Mouse (Mus musculus): Measurements from ENCODE around the gene Sspo. TPM values are rescaled to one million over a fixed set of nuclear protein-coding genes. Genes with fewer than 3 reads are reported as not detected.

The Sspo gene
- total and polyA plus RNA-seq, 3 experiments, result 0.08 to 0.42 (median 0.17) TPM

DNA sequence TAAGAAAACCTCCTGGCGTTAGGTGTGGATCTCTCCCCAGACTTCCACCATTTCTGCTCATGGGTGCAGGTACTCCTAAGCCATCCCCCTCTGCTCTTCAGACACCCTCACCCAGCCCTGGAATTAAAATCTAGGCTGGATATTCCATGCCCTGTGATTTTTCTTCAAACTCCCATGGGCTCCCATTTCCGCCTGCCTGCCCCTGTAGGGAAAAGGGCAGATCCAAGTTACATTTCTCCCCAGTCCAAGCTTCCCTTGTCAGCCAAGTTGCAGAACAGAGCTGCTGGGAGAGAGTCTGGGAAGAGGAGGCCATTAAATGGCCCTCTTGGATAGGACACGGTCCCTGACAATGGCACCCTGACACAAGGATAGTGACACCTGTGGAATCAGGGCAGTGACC is 1.8 kb upstream of the Sspo start:
- dilution Hi-C loops (cut with MboI; ENCODE audit: extremely low pct_ligation_motif_present, extremely low pct_unique_long_range_greater_than_20kb, low sequenced_read_pairs), result no loop called here
- H3K79me2 ChIP-seq (replicated peaks; ENCODE audit: control insufficient read depth, extremely low read depth, insufficient read depth, poor library complexity, severe bottlenecking), result no peaks in the 10 kb centered on the region
- TF ChIP-seq EP300 (IDR thresholded peaks at IDR 0.05; ENCODE audit: low read length), result no peak
- TF ChIP-seq ZMIZ1 (IDR thresholded peaks at IDR 0.05; ENCODE audit: low read depth, low read length), result no peak
- peaks cover 2 to 14% of the 10 kb centered on the region in 2 experiments for H3K36me3 ChIP-seq (replicated peaks in 1 of 2; ENCODE audit: control insufficient read depth in 1 of 2, insufficient read depth in 1 of 2, low read length in 1 of 2)
- no peak for DNase-seq (ENCODE audit: extremely low read depth)
- no peak overlapping the region for H3K4me3 ChIP-seq (replicated peaks in 1 of 3; ENCODE audit: low read depth in 2 of 3, low read length in 2 of 3, poor library complexity in 1 of 3)
- no peaks in the 10 kb centered on the region for H3K27me3 ChIP-seq (replicated peaks)
- H3K4me2 ChIP-seq (ENCODE audit: insufficient read depth, low read depth, poor library complexity, severe bottlenecking), result peak overlapping the region; percentile 89; the same call in 1 of the 2 replicates
- no peak overlapping the region for H3K27ac ChIP-seq (ENCODE audit: insufficient read depth, low read depth)
- peaks cover 18 to 53% of the 10 kb centered on the region in 2 experiments for H3K4me1 ChIP-seq (ENCODE audit: control insufficient read depth in 1 of 2, insufficient read depth in 2 of 2)
- in situ Hi-C loops (cut with MboI; ENCODE audit: low pct_ligation_motif_present, low pct_unique_long_range_greater_than_20kb, low sequenced_read_pairs), result no loop called here
- no peak overlapping the region for H3K9ac ChIP-seq (ENCODE audit: insufficient read depth, low read depth)
- H3K9me3 ChIP-seq (replicated peaks; ENCODE audit: low read length), result peaks cover 13% of the 10 kb centered on the region

DNA sequence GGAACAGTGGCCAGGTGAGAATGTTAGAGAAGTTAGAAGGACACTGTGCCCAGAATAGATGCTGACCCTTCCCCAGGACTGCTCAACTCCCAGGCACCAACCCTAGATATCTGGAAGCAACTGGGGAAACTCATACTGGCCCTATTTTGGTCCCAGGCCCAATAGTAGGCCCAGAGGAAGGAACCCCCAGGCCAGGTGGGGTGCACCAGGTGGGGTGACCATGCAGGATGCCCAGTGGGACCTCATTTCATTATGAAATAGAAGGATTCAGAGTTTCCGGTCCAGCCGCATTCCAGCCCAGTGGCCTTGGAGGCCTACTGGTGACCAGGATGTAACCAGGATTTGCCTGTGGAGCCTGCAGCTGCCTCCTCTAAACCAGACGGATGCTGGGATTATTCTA is 1.1 kb upstream of the Sspo start:
- in situ Hi-C loops (cut with MboI; ENCODE audit: low pct_ligation_motif_present, low pct_unique_long_range_greater_than_20kb, low sequenced_read_pairs) (no loop called here), dilution Hi-C loops (cut with MboI; ENCODE audit: extremely low pct_ligation_motif_present, extremely low pct_unique_long_range_greater_than_20kb, low sequenced_read_pairs) (no loop called here)
- DNase-seq (ENCODE audit: extremely low read depth), result no peak
- Histone ChIP-seq H3K27me3 (replicated peaks) (no peaks in the 10 kb centered on the region), H3K4me2 (ENCODE audit: insufficient read depth, low read depth, poor library complexity, severe bottlenecking) (no peak overlapping the region), H3K36me3 (replicated peaks in 1 of 2; ENCODE audit: control insufficient read depth in 1 of 2, insufficient read depth in 1 of 2, low read length in 1 of 2) (peaks cover 0 to 8% of the 10 kb centered on the region in 2 experiments), H3K9ac (ENCODE audit: insufficient read depth, low read depth) (no peak overlapping the region), H3K9me3 (replicated peaks; ENCODE audit: low read length) (peaks cover 7% of the 10 kb centered on the region), H3K4me1 (ENCODE audit: control insufficient read depth in 1 of 2, insufficient read depth in 2 of 2) (peaks cover 18 to 51% of the 10 kb centered on the region in 2 experiments), H3K79me2 (replicated peaks; ENCODE audit: control insufficient read depth, extremely low read depth, insufficient read depth, poor library complexity, severe bottlenecking) (no peaks in the 10 kb centered on the region), H3K27ac (ENCODE audit: insufficient read depth, low read depth) (no peak overlapping the region), H3K4me3 (replicated peaks in 1 of 3; ENCODE audit: low read depth in 2 of 3, low read length in 2 of 3, poor library complexity in 1 of 3) (no peak overlapping the region)
- TF ChIP-seq CHD1 (IDR thresholded peaks at IDR 0.05; ENCODE audit: low read depth, low read length), result no peak
- TF ChIP-seq MAZ (IDR thresholded peaks at IDR 0.05; ENCODE audit: low read depth, low read length), result no peak
- no peak for TF ChIP-seq TCF12 (IDR thresholded peaks at IDR 0.05; ENCODE audit: low read depth, low read length)
- no peak for TF ChIP-seq JUND (conservative IDR thresholded peaks at IDR 0.05; ENCODE audit: low read depth, low read length)
- no peak for TF ChIP-seq MYC (IDR thresholded peaks at IDR 0.05; ENCODE audit: low read depth, low read length)
- no peak for TF ChIP-seq NRF1 (IDR thresholded peaks at IDR 0.05; ENCODE audit: low read depth, low read length)
- no peak for TF ChIP-seq IRF4 (IDR thresholded peaks at IDR 0.05; ENCODE audit: low read depth, low read length)
- TF ChIP-seq HCFC1 (IDR thresholded peaks at IDR 0.05; ENCODE audit: low read depth, low read length), result no peak
- no peak for TF ChIP-seq PAX5 (IDR thresholded peaks at IDR 0.05; ENCODE audit: low read length)
- no peak for TF ChIP-seq RAD21 (IDR thresholded peaks at IDR 0.05; ENCODE audit: low read depth, low read length)
- TF ChIP-seq POLR2AphosphoS2 (IDR thresholded peaks at IDR 0.05; ENCODE audit: low read depth, low read length), result no peak
- no peak for TF ChIP-seq CTCF (conservative IDR thresholded peaks at IDR 0.05 in 1 of 2, IDR thresholded peaks at IDR 0.05 in 1 of 2; ENCODE audit: low read depth in 2 of 2, low read length in 2 of 2)
- no peak for TF ChIP-seq NELFE (IDR thresholded peaks at IDR 0.05; ENCODE audit: low read depth, low read length)

DNA sequence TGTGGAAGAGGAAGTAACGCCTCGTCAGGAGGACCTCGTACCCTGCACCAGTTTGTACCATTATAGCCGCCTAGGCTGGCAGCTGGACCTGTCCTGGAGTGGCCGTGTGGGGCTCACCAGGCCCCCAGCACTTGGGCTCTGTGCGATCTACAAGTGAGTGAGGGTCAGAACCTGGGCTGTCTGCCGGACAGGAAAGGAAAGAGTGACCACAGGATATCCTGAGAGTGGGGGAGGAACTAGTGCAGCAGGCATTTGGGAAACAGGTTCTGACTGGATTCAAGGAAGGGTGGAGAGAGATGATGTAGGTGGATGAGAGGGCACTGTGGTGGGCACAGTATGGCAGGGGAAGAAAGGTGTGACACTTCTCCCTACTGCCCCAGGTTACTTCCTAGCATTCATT is 498 bp downstream of the Sspo start:
- in situ Hi-C loops (cut with MboI; ENCODE audit: low pct_ligation_motif_present, low pct_unique_long_range_greater_than_20kb, low sequenced_read_pairs), result no loop called here
- Histone ChIP-seq H3K4me3 (replicated peaks in 1 of 3; ENCODE audit: low read depth in 2 of 3, low read length in 2 of 3, poor library complexity in 1 of 3) (no peak overlapping the region), H3K4me2 (ENCODE audit: insufficient read depth, low read depth, poor library complexity, severe bottlenecking) (no peak overlapping the region), H3K36me3 (replicated peaks in 1 of 2; ENCODE audit: control insufficient read depth in 1 of 2, insufficient read depth in 1 of 2, low read length in 1 of 2) (no peaks in the 10 kb centered on the region), H3K79me2 (replicated peaks; ENCODE audit: control insufficient read depth, extremely low read depth, insufficient read depth, poor library complexity, severe bottlenecking) (no peaks in the 10 kb centered on the region), H3K27me3 (replicated peaks) (no peaks in the 10 kb centered on the region), H3K4me1 (ENCODE audit: control insufficient read depth in 1 of 2, insufficient read depth in 2 of 2) (peaks cover 18 to 44% of the 10 kb centered on the region in 2 experiments), H3K27ac (ENCODE audit: insufficient read depth, low read depth) (no peak overlapping the region), H3K9me3 (replicated peaks; ENCODE audit: low read length) (no peaks in the 10 kb centered on the region), H3K9ac (ENCODE audit: insufficient read depth, low read depth) (no peak overlapping the region)
- dilution Hi-C loops (cut with MboI; ENCODE audit: extremely low pct_ligation_motif_present, extremely low pct_unique_long_range_greater_than_20kb, low sequenced_read_pairs), result no loop called here
- no peak for DNase-seq (ENCODE audit: extremely low read depth)
- TF ChIP-seq MEF2A (IDR thresholded peaks at IDR 0.05; ENCODE audit: borderline replicate concordance, low read depth, low read length) (no peak), ELF1 (IDR thresholded peaks at IDR 0.05; ENCODE audit: low read depth, low read length) (no peak), POLR2AphosphoS2 (IDR thresholded peaks at IDR 0.05; ENCODE audit: low read depth, low read length) (no peak), E2F4 (IDR thresholded peaks at IDR 0.05; ENCODE audit: insufficient replicate concordance, low read depth, low read length) (no peak)

Measured in CH12.LX (cell line).